Mouse (Mus musculus) midbrain, postnatal 0 days (tissue): ENCODE measurements at regions not wholly inside any gene's neighbourhood (a gene's known extent, or its start where the extent isn't known, plus 50 kb on each side); places are given as distances from the start of the nearest gene placed in this dataset.
A peak's percentile ranks its signal among the peaks of the same experiment; 100 is the strongest.

Experiments used
- ATAC-seq: fragments of 200-750 bp; cut with Nextera tagmentation; 2 replicates; pipeline ENCODE4 v1.8.0; 2017; ENCODE audit warnings: moderate number of reproducible peaks, mild to moderate bottlenecking, moderate TSS enrichment, moderate library complexity; ENCODE audit not compliant: low FRiP score
- DNase-seq: peaks from one replicate; pipeline ENCODE4 v3.0.0-alpha.2; 2015; ENCODE audit warnings: low spot score
- H3K27ac ChIP-seq: fragments of 300-500 bp; sonication (generic); 2 replicates; pipeline ENCODE4 v1.5.1; 2014; ENCODE audit warnings: low read depth, mild to moderate bottlenecking, low read length, mixed read lengths
- H3K27me3 ChIP-seq: fragments of 300-500 bp; sonication (generic); 2 replicates; pipeline ENCODE4 v1.6.1; 2014; ENCODE audit warnings: low read length, control low read depth, mixed read lengths; ENCODE audit not compliant: insufficient read depth
- H3K36me3 ChIP-seq: fragments of 300-500 bp; sonication (generic); 2 replicates; pipeline ENCODE4 v1.6.1; 2014; ENCODE audit warnings: low read length, control low read depth, mixed read lengths; ENCODE audit not compliant: insufficient read depth
- H3K4me1 ChIP-seq: fragments of 300-500 bp; sonication (generic); 2 replicates; pipeline ENCODE4 v1.6.1; 2014; ENCODE audit warnings: mild to moderate bottlenecking, control low read depth, antibody characterized with exemption, low read length, mixed read lengths; ENCODE audit not compliant: insufficient read depth
- H3K4me2 ChIP-seq: fragments of 300-500 bp; sonication (generic); 2 replicates; pipeline ENCODE4 v1.6.1; 2014; ENCODE audit warnings: low read depth, mild to moderate bottlenecking, low read length, mixed read lengths; ENCODE audit not compliant: poor library complexity, severe bottlenecking
- H3K4me3 ChIP-seq: fragments of 300-500 bp; sonication (generic); 2 replicates; pipeline ENCODE4 v1.5.1; 2014; ENCODE audit warnings: low read depth, mild to moderate bottlenecking, low read length, moderate library complexity
- H3K9ac ChIP-seq: fragments of 300-500 bp; sonication (generic); replicated peaks from 2 replicates; pipeline ENCODE4 v1.6.1; 2014; ENCODE audit warnings: mild to moderate bottlenecking, low read length, moderate library complexity, mixed read lengths; ENCODE audit not compliant: poor library complexity, severe bottlenecking
- H3K9me3 ChIP-seq: fragments of 300-500 bp; sonication (generic); 2 replicates; pipeline ENCODE4 v1.6.1; 2016; ENCODE audit warnings: low read length, control low read depth
- CTCF ChIP-seq: IDR thresholded peaks from 2 replicates; pipeline ENCODE4 v1.5.1; 2016; ENCODE audit warnings: antibody characterized with exemption, mild to moderate bottlenecking
- WGBS: fragments of 180-500 bp; shearing (Covaris S2); extraction: QIAGEN DNeasy Blood & Tissue Kit; methylation state at CpG from one replicate; pipeline ENCODE4 v1.1.7; 2014; 5-methylcytosine and 5-hydroxymethylcytosine counted together

GRCm38 (mm10) chr17:74927981-74928380, 77.4 kb upstream of the Ltbp1 start:
- 46% methylated on average over 5 of the region's 5 CpGs for WGBS

GRCm38 (mm10) chr17:74931540-74931939, 73.8 kb upstream of the Ltbp1 start:
- Histone ChIP-seq H3K27me3 (no peaks in the 10 kb centered on the region), H3K9me3 (no peaks in the 10 kb centered on the region), H3K27ac (no peak overlapping the region), H3K36me3 (no peaks in the 10 kb centered on the region), H3K9ac (no peak overlapping the region), H3K4me1 (no peaks in the 10 kb centered on the region), H3K4me3 (no peak overlapping the region), H3K4me2 (no peak overlapping the region)
- ATAC-seq (no peak), DNase-seq (no peak)
- 47% methylated on average over 4 of the region's 4 CpGs for WGBS
- TF ChIP-seq CTCF: no peak

More at GRCm38 (mm10) chr17:74927981-74928380, 77.4 kb upstream of the Ltbp1 start:
- ATAC-seq: no peak
- no peaks in the 10 kb centered on the region for H3K9me3 ChIP-seq
- no peak for DNase-seq
- H3K27me3 ChIP-seq: no peaks in the 10 kb centered on the region
- H3K4me1 ChIP-seq: no peaks in the 10 kb centered on the region
- no peak for TF ChIP-seq CTCF
- H3K27ac ChIP-seq: no peak overlapping the region
- no peak overlapping the region for H3K4me2 ChIP-seq
- no peaks in the 10 kb centered on the region for H3K36me3 ChIP-seq
- H3K9ac ChIP-seq: no peak overlapping the region
- no peak overlapping the region for H3K4me3 ChIP-seq

- Histone ChIP-seq H3K9me3 (no peaks in the 10 kb centered on the region), H3K36me3 (no peaks in the 10 kb centered on the region), H3K4me2 (no peak overlapping the region), H3K27me3 (no peaks in the 10 kb centered on the region), H3K9ac (no peak overlapping the region), H3K4me1 (no peaks in the 10 kb centered on the region), H3K27ac (no peak overlapping the region), H3K4me3 (no peak overlapping the region)
- TF ChIP-seq CTCF: no peak
- 92% methylated on average over 6 of the region's 6 CpGs for WGBS
- no peak for ATAC-seq
- DNase-seq: no peak
These were observed 64.0 kb upstream of the Ltbp1 start for GRCm38 (mm10) chr17:74941393-74941792.

- WGBS: 63% methylated on average over 10 of the region's 10 CpGs
- no peak overlapping the region for H3K4me3 ChIP-seq
- no peaks in the 10 kb centered on the region for H3K4me1 ChIP-seq
- no peak for ATAC-seq
- H3K27me3 ChIP-seq: no peaks in the 10 kb centered on the region
- H3K36me3 ChIP-seq: no peaks in the 10 kb centered on the region
- no peak overlapping the region for H3K27ac ChIP-seq
- no peak for TF ChIP-seq CTCF
- H3K9ac ChIP-seq: no peak overlapping the region
- H3K9me3 ChIP-seq: no peaks in the 10 kb centered on the region
- peak; percentile 20 for DNase-seq
- no peak overlapping the region for H3K4me2 ChIP-seq
These were observed 62.2 kb upstream of the Ltbp1 start for GRCm38 (mm10) chr17:74942984-74943801.

GRCm38 (mm10) chr17:74943802-74944193, 61.6 kb upstream of the Ltbp1 start:
- 39% methylated on average over 4 of the region's 4 CpGs for WGBS
- DNase-seq: no peak
- no peaks in the 10 kb centered on the region for H3K4me1 ChIP-seq
- no peak overlapping the region for H3K4me3 ChIP-seq
- TF ChIP-seq CTCF: no peak
- no peak overlapping the region for H3K27ac ChIP-seq
- H3K4me2 ChIP-seq: no peak overlapping the region
- H3K9me3 ChIP-seq: no peaks in the 10 kb centered on the region
- H3K9ac ChIP-seq: no peak overlapping the region
- no peaks in the 10 kb centered on the region for H3K27me3 ChIP-seq
- ATAC-seq: no peak
- H3K36me3 ChIP-seq: no peaks in the 10 kb centered on the region

- H3K9me3 ChIP-seq: no peaks in the 10 kb centered on the region
- 87% methylated on average over 6 of the region's 6 CpGs for WGBS
- no peak overlapping the region for H3K27ac ChIP-seq
- H3K36me3 ChIP-seq: no peaks in the 10 kb centered on the region
- DNase-seq: no peak
- no peak overlapping the region for H3K9ac ChIP-seq
- no peak overlapping the region for H3K4me2 ChIP-seq
- no peaks in the 10 kb centered on the region for H3K27me3 ChIP-seq
- no peak for ATAC-seq
- H3K4me3 ChIP-seq: no peak overlapping the region
- no peak for TF ChIP-seq CTCF
- H3K4me1 ChIP-seq: no peaks in the 10 kb centered on the region
These were observed 60.2 kb upstream of the Ltbp1 start for GRCm38 (mm10) chr17:74945149-74945548.
